Mouse (Mus musculus) B cell, adult 2 months (primary cell): Measurements from ENCODE around the gene Tmem94.
"Not testable (repeated sequence)": the region's sequence is repeated elsewhere in the genome, so short reads cannot be mapped to it uniquely, and the experiment has no call there.

Experiments used
- DNase-seq, 2 experiments: peaks; one replicate each; pipeline ENCODE4 v3.0.0; 2022

The Tmem94 gene

GRCm38 (mm10) chr11:115765103-115765606 is at the start of gene Tmem94:
TSS of gene Tmem94 (plus strand) at chr11:115765433.
- peak; percentile 97 for DNase-seq

- DNase-seq = peak; percentile 72 to 78
These were observed 48.6 kb upstream of the Tmem94 start for GRCm38 (mm10) chr11:115716410-115717338.

GRCm38 (mm10) chr11:115717660-115718390 is 47.4 kb upstream of the Tmem94 start:
- peak; percentile 82 for DNase-seq

DNA sequence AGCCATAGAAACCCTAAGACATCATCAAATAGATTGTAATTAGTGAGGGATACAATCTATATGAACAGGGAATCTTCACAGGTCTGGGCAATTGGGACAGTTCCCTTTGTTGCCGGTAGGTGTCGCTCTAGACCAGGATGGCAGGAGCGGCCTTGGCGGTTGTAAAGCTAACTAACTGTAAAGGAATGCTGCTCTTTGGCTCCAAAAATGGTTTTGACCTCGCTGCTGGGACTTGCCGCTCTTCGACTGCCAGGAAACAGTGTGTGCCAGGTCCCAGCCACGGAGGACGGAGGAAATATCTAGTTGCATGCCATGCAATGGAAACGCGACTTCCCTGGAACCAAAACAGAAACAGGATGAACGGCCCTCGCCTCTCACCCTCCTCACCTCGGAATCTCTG is 42.6 kb upstream of the Tmem94 start:
- peak; percentile 88 to 89 for DNase-seq

GRCm38 (mm10) chr11:115723231-115723630 is 42.0 kb upstream of the Tmem94 start:
- DNase-seq = no peak

DNA sequence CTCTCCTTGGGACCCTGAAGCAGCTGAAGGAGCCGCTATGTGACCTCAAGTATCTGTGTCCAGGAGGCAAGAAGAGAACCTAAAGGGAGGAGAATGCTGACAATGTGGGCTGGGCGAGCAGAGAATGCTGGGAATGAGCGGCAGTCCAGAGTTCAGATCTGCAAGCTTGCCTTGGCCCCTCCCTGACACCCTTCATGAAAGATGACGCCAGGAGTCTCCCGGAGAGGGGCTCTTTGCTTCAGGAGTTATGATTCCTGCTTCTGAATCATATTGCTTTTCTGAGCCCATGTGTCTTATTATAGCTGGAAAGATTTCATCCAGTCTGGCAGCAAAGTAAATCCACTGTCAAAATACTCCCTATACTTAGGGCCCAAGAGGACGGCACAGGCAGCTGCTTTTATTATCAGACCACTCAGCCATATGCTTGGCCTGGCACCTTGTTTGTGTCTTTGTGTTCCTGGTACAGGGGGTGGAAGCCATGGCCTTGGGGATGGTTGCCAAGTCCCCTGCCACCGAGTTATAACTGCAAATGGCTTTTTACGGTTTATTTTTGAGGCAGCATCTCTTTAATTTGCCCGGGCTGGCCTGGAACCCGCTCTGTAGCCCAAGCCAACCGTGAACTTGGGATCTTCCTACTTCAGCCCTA is 31.1 kb upstream of the Tmem94 start:
- no peak for DNase-seq

GRCm38 (mm10) chr11:115737608-115738208 is 27.5 kb upstream of the Tmem94 start:
- DNase-seq = no peak

GRCm38 (mm10) chr11:115738275-115738885 is 26.9 kb upstream of the Tmem94 start:
- no peak for DNase-seq

GRCm38 (mm10) chr11:115741070-115741469 is 24.2 kb upstream of the Tmem94 start:
- DNase-seq = no peak

DNA sequence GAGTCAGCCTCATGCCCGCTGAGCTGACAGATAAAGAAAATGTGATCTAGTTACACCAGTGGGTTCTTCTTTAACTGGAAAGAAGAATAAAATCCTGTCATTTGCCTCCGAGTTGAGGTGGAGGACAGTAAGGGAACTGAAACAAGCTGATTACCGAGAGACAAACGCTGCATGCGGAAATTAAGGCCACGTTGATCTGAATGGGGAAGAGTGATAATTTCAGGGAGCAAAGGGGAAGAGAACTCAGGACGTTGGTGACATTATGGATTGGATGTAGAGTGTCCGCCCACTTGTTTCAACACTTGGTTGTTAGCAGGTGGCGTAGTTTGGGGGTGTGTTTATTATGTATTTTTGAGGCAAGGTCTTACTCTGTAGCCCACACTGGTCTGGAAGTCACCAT is 22.3 kb upstream of the Tmem94 start:
- DNase-seq = no peak

DNA sequence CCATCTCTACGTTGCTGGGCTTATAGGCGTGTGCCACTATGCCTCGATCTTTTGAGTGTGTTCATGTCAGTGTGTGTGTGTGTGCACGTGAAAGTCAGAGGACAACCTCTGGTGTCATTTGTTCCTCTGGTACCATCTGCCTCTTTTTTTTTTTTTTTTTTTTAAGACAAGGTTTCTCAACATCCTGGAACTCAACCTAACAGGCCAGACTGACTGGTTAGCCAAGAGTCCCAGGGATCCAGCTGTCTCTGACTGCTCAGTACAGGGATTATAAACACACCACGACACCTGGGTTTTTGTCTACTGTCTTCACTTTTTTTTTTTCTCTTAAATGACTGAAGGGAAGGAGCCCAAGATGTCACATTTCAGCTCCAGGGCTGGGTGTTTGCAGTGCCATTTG is 20.8 kb upstream of the Tmem94 start:
- no peak for DNase-seq

- no peak for DNase-seq
These were observed 19.1 kb upstream of the Tmem94 start for GRCm38 (mm10) chr11:115746109-115746508.

GRCm38 (mm10) chr11:115746762-115747161 is 18.5 kb upstream of the Tmem94 start:
- DNase-seq = no peak

DNA sequence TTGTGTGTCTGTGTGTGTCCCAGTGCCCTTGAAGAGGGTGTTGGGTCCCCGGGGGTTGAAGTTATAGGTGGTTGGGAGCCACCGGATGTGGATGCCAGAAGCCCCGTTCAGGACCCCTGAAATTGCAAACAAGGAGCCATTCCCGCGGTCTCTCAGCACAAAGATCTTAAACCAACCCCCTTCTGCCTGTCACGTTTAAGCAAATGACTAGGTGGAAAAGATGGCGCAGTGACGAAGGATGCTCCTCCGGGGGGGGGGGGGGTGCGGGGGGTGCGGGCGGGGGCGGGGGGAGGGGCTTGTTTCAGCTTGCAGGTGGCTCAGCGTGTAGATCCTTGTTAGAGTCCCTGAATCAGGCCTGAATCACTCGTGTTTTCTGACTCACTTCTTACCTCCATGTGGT is 17.9 kb upstream of the Tmem94 start:
- peak in 1 of 2 experiments; percentile 12 for DNase-seq

- DNase-seq = no peak
These were observed 15.4 kb upstream of the Tmem94 start for GRCm38 (mm10) chr11:115749834-115750233.

DNA sequence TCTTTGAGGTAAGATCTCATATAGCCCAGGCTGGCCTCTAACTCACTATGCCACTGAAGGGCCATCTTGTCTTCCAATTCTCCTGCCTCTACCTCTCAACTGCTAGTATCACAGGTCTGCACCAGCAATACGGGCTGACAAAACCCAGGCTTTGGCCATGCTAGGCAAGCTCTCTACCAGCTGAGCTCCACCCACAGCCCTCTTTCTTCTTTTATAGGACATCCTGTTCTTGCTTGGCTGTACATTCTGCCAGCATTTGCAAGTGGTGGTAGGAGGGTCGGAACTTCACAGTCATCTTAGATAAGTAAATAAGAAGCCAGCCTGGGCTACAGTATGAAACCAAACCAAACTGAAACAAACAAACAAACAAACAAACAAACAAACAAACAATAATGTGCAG is 13.5 kb upstream of the Tmem94 start:
- no peak for DNase-seq

DNA sequence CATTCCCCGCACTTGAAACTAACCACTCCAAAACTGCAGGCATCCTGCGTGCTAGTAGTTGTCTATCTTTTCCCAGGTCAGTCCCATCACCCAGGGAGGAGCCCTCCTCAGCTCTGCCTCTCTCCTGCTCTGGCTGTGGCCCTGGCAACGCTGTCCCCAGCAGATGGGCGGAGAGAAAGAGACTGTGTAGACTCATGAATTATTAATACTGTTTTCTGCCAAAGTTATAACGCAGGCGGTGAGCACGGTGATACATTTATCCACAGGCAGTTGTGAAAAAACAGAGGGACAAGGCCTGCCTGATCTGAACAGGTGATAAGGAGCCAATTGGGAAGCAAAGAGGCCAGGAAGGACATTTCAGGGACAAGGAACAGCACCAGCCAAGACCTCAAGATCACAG is 12.6 kb upstream of the Tmem94 start:
- DNase-seq = no peak

DNA sequence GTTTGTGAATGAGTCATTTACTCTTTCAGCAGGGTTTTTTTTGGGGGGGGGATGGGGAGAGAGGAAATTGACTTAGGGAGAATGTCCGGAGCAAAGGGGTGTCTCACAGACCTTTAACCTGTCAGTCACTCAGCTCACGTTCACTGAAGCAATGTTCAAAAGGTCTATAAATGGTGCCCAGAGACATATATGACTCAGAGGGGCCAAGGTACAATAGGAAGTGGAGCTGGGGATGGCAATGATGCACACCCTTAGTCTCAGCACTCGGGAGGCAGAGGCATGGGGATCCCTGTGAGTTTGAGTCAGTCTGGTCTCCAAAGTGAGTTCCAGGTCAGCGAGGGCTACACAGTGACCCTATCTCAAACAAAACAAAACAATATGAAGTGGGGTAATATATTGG is 11.7 kb upstream of the Tmem94 start:
- DNase-seq = no peak

- not testable (repeated sequence) for DNase-seq
These were observed 3.1 kb upstream of the Tmem94 start for GRCm38 (mm10) chr11:115762176-115762575.

- DNase-seq = no peak
These were observed 535 bp upstream of the Tmem94 start for GRCm38 (mm10) chr11:115764698-115765097.

GRCm38 (mm10) chr11:115765607-115766141 is 441 bp downstream of the Tmem94 start:
- no peak for DNase-seq

DNA sequence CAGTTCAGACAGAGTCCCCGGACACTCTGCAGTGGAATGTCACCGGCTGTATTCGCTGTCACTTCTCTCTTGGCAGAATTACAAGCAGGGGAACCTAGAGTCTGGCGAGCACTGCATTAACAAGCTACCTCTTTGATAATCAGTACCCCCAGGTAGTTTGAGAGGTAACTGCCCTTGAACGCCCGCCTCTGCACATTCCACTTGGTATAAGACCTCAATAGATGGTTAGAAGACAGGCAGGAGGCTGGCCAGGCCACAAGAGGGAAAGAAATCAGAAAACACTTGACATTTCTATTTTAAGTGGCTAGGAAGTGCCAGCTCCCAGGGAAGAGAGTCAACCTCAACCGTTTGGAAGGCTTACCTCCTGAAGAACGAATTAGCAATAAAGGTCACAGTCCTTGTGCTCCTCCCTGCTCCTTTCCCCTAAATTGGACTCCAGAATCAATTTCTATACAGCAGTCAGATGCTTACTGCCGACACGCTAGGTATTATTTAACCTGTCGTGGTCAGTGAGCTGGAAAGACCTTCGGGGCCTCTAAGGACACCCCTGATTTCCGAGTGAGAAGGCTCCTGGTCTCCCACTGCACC is 1.2 kb downstream of the Tmem94 start:
- DNase-seq = peak; percentile 12 to 13
